In genomic region chr7:97984108-97984834, GRCm38 (mm10) we compare ENCODE assay signal across 8 mouse cellular contexts.
DNase-seq lines count a peak whose midpoint lies in the region; TF ChIP-seq lines count a peak whose summit lies in the region.

No protein-coding gene starts in this region.

- H3K27me3 ChIP-seq in heart, adult 2 months (ENCODE audit: control insufficient read depth, insufficient read depth, low read length), result no peaks in the 10 kb centered on the region
- no peaks in the 10 kb centered on the region for H3K27me3 ChIP-seq in liver, adult 2 months (ENCODE audit: control insufficient read depth, insufficient read depth, low read length)

- peak; percentile 45 for TF ChIP-seq CTCF in heart, adult 2 months (IDR thresholded peaks at IDR 0.05)
- peak; percentile 68 for TF ChIP-seq CTCF in liver, adult 2 months (IDR thresholded peaks at IDR 0.05; ENCODE audit: low read depth, low read length)

- 43% methylated on average over 13 of the region's 13 CpGs for WGBS in heart, adult 2 months
- 58% methylated on average over 13 of the region's 13 CpGs for WGBS in liver, adult 2 months

- TF ChIP-seq POLR2A in heart, adult 2 months (IDR thresholded peaks at IDR 0.05; ENCODE audit: insufficient read depth, low read depth, low read length), result no peak
- no peak for TF ChIP-seq POLR2A in liver, adult 2 months (IDR thresholded peaks at IDR 0.05; ENCODE audit: extremely low read depth, insufficient read depth, low read length)

- no peak overlapping the region for H3K9ac ChIP-seq in heart, adult 2 months (ENCODE audit: low read depth, low read length)
- no peak overlapping the region for H3K9ac ChIP-seq in liver, adult 2 months (ENCODE audit: low read depth, low read length)

- H3K27ac ChIP-seq in heart, adult 2 months, result no peak overlapping the region
- no peak overlapping the region for H3K27ac ChIP-seq in liver, adult 2 months (replicated peaks; ENCODE audit: insufficient read depth, low read depth, low read length)

- DNase-seq in heart, adult 2 months, result no peak
- no peak for DNase-seq in heart, adult 8-10 months (ENCODE audit: low spot score)
- peak; percentile 31 for DNase-seq in ovary, postnatal 36 days (ENCODE audit: low spot score)
- DNase-seq in ovary, postnatal 10 days (ENCODE audit: low spot score), result no peak
- peak; percentile 34 for DNase-seq in c-Kit-positive CD71-positive TER-119-positive erythroid progenitor cells, embryonic 14.5 days (ENCODE audit: low spot score)
- peak; percentile 2 for DNase-seq in liver, adult 2 months (ENCODE audit: extremely low read depth, low read depth, low spot score)
- peak; percentile 82 for DNase-seq in testis, postnatal 10 days (ENCODE audit: low spot score)
- DNase-seq in urinary bladder, postnatal 4 days (ENCODE audit: low spot score in 2 of 2), result no peak

- intact Hi-C loops in heart, adult 2 months (cut with DNase I), result no loop called here

- no peaks in the 10 kb centered on the region for H3K79me2 ChIP-seq in heart, adult 2 months (replicated peaks; ENCODE audit: control insufficient read depth, insufficient read depth, low read length)
- H3K79me2 ChIP-seq in liver, adult 2 months (ENCODE audit: control insufficient read depth, insufficient read depth, low read length), result no peaks in the 10 kb centered on the region

- no peaks in the 10 kb centered on the region for H3K36me3 ChIP-seq in heart, adult 2 months (ENCODE audit: control insufficient read depth, insufficient read depth, low read length)
- H3K36me3 ChIP-seq in liver, adult 2 months (ENCODE audit: control insufficient read depth, insufficient read depth, low read length), result no peaks in the 10 kb centered on the region

- TF ChIP-seq EP300 in heart, adult 2 months (IDR thresholded peaks at IDR 0.05; ENCODE audit: insufficient read depth, low read depth, low read length), result no peak

- H3K4me3 ChIP-seq in heart, adult 2 months, result no peak overlapping the region
- no peak overlapping the region for H3K4me3 ChIP-seq in liver, adult 2 months (ENCODE audit: insufficient read depth, low read depth, low read length)

- no peaks in the 10 kb centered on the region for H3K4me1 ChIP-seq in heart, adult 2 months (ENCODE audit: control insufficient read depth, insufficient read depth, low read length)
- no peaks in the 10 kb centered on the region for H3K4me1 ChIP-seq in liver, adult 2 months (ENCODE audit: control insufficient read depth, insufficient read depth, low read length)

Comparison
In these comparisons a context has a peak if more than half of its experiments do, and no peak if none do; other contexts are left out.
1. DNase-seq: peak in ovary, postnatal 36 days (single experiment), c-Kit-positive CD71-positive TER-119-positive erythroid progenitor cells, embryonic 14.5 days (single experiment), liver, adult 2 months (single experiment) and testis, postnatal 10 days (single experiment); none in heart, adult 2 months (0 of 2), heart, adult 8-10 months (single experiment), ovary, postnatal 10 days (single experiment) and urinary bladder, postnatal 4 days (0 of 2).